Mouse (Mus musculus) testis, postnatal 14 days (tissue): ENCODE data around the gene Cd3e.
"Not testable (repeated sequence)": the region's sequence is repeated elsewhere in the genome, so short reads cannot be mapped to it uniquely, and the experiment has no call there.

Experiments used
- DNase-seq: peaks from one replicate; pipeline ENCODE4 v3.0.0; 2021; ENCODE audit warnings: low spot score

The Cd3e gene

DNA sequence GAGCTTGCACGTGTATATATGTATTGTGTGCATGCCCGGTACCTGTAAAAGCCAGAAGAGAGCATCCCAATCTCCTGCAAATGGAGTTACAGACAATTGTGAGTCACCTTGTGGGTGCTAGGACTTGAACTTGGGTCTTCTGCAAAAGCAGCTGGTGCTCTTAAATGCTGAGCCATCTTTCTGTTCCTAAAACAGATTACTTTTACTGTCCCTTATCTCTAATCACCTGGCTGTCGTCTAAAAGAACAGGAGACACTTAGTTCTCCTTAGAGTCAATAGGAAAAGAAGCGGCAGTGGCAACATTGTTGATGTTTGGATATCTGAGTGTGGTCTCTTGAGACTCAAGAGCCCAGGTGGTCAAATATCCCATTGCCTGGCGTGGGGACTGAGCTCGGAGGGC lies 31.6 kb downstream of the Cd3e start:
- peak; percentile 39 for DNase-seq

GRCm38 (mm10) chr9:44969450-44969849 lies 40.0 kb downstream of the Cd3e start:
- no peak for DNase-seq

DNA sequence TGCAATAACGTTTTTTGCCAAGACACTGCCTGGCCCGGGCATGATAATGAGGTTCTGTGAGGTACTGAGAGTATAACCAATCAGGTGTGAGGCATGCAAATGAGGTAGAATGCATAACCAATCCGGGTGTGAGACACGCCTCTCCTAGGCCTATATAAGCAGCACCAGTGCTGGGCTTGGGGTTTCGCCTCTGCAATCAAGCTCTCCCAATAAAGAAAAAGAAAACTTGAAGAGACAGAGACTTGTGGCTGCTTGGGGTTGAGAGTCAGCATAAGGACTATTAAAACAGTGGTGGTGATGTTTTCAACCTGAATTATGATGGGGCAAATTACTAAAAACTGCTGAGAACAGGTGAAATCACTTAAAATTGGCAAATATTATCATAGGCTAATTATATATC lies 41.7 kb downstream of the Cd3e start:
- DNase-seq: not testable (repeated sequence)

DNA sequence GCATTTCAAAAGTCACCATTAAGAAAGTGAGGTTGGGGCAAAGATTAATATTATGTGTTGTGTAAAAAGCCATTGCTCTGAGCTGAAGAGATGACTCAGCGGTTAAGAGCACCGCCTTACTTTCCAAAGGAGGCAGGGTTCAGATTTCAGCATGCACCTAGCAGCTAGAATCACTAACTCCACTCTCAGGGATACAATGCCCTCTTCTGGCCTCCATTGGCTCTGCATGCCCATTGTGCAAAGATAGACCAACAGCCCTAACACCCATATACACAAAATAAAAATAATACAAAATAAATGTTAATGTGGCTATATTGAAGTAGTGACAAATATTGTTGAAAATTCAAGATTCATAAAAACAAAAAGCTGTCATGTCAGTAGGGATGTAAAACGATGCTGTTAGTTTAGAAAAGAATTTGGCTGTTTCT lies 42.6 kb downstream of the Cd3e start:
- DNase-seq: peak; percentile 42

- no peak for DNase-seq
Observed at GRCm38 (mm10) chr9:44965833-44966466, 43.5 kb downstream of the Cd3e start.

DNA sequence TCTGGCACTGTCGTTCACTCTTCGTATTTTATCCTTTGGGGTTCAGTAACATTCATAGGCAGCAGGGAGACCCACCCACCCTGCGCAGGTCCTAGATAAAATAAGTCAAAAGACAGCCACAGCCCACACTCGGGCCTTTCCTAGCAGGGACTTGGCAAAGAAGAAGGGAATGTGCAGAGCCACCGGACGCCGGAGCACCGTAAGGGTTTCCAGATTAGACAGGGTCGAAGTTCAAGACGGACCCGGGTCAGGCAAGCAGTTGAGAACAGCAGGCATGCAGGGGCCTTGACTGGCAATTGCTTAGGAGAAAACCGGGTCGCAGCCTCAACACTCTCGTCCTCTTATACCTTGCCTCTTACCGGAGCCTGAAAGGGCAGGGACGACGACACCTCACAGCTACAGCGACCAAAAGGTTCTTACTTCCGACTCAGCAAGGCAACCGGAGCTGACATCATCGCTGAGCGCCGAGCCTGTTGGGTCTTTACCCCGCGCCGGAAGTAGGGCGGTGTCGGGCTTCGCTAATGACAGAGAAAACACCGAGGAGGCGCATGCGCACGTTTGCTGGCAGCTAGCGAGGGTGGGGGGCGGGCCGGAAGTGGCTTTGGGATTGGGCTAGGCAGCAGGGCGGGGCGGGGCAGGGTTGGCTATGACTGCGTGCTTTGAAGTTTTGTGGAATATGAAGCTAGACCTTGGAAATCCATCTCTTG lies 44.1 kb downstream of the Cd3e start, which contains the start of gene Ube4a:
Ube4a (minus strand) TSS at position 475 of the 707 bp plus-strand sequence.
- DNase-seq: peak; percentile 98

- no peak for DNase-seq
Observed at GRCm38 (mm10) chr9:44954432-44954831, 55.0 kb downstream of the Cd3e start.
